7 mouse cellular contexts compared by ENCODE assay signal in genomic region chr12:38777957-38778298, GRCm38 (mm10). TPM values are rescaled to one million over a fixed set of nuclear protein-coding genes. Genes with fewer than 3 reads are reported as not detected.
DNase-seq lines count a peak whose midpoint lies in the region; ATAC-seq lines count a peak whose summit lies in the region.

No protein-coding gene starts in this region.

- H3K27me3 ChIP-seq in neural tube, embryonic 11.5 days (ENCODE audit: control insufficient read depth, insufficient read depth, low read length) = no peaks in the 10 kb centered on the region
- no peaks in the 10 kb centered on the region for H3K27me3 ChIP-seq in forebrain, embryonic 15.5 days
- H3K27me3 ChIP-seq in liver, embryonic 12.5 days (replicated peaks) = no peaks in the 10 kb centered on the region

- no peak overlapping the region for H3K27ac ChIP-seq in neural tube, embryonic 11.5 days (ENCODE audit: low read depth, low read length)
- no peak overlapping the region for H3K27ac ChIP-seq in forebrain, embryonic 15.5 days (replicated peaks)
- no peak overlapping the region for H3K27ac ChIP-seq in liver, embryonic 12.5 days

- peak overlapping the region; percentile 47 for H3K4me3 ChIP-seq in neural tube, embryonic 11.5 days (ENCODE audit: low read depth, low read length)
- peak overlapping the region; percentile 78 for H3K4me3 ChIP-seq in forebrain, embryonic 15.5 days
- peak overlapping the region; percentile 54 for H3K4me3 ChIP-seq in liver, embryonic 12.5 days

- H3K4me2 ChIP-seq in neural tube, embryonic 11.5 days (ENCODE audit: low read depth) = peak overlapping the region; percentile 98
- H3K4me2 ChIP-seq in forebrain, embryonic 15.5 days (replicated peaks) = peak overlapping the region; percentile 100
- peak overlapping the region; percentile 76 for H3K4me2 ChIP-seq in liver, embryonic 12.5 days

- 8% methylated on average over 6 of the region's 6 CpGs for WGBS in neural tube, embryonic 11.5 days
- 8% methylated on average over 6 of the region's 6 CpGs for WGBS in forebrain, embryonic 15.5 days
- 10% methylated on average over 6 of the region's 6 CpGs for WGBS in liver, embryonic 12.5 days (ENCODE audit: insufficient replicate concordance)

- DNase-seq in neural tube, embryonic 11.5 days (ENCODE audit: low spot score) = no peak
- no peak for DNase-seq in neural tube, embryonic 10.5 days (ENCODE audit: extremely low spot score, low spot score)
- no peak for DNase-seq in cerebellum, postnatal 25 days
- no peak for DNase-seq in layer of hippocampus, adult 9-11 months
- DNase-seq in right cerebral cortex, postnatal 4 days = no peak

- H3K4me1 ChIP-seq in neural tube, embryonic 11.5 days (ENCODE audit: control insufficient read depth, insufficient read depth, low read length) = no peaks in the 10 kb centered on the region; the same call in 1 of the 2 replicates
- H3K4me1 ChIP-seq in forebrain, embryonic 15.5 days = peaks cover 19% of the 10 kb centered on the region
- H3K4me1 ChIP-seq in liver, embryonic 12.5 days = 0 out of 2 replicates have a peak, but pooled peaks cover 9% of the 10 kb centered on the region

- no peak for ATAC-seq in neural tube, embryonic 11.5 days (ENCODE audit: insufficient read depth, low FRiP score, low TSS enrichment)
- ATAC-seq in forebrain, embryonic 15.5 days (replicated peaks) = no peak
- no peak for ATAC-seq in liver, embryonic 12.5 days

- H3K9ac ChIP-seq in neural tube, embryonic 11.5 days (ENCODE audit: low read length) = no peak overlapping the region
- H3K9ac ChIP-seq in forebrain, embryonic 15.5 days (replicated peaks) = no peak overlapping the region
- no peak overlapping the region for H3K9ac ChIP-seq in liver, embryonic 12.5 days

- no peaks in the 10 kb centered on the region for H3K36me3 ChIP-seq in neural tube, embryonic 11.5 days (ENCODE audit: control insufficient read depth, insufficient read depth, low read length)
- H3K36me3 ChIP-seq in forebrain, embryonic 15.5 days = no peaks in the 10 kb centered on the region
- H3K36me3 ChIP-seq in liver, embryonic 12.5 days = no peaks in the 10 kb centered on the region

- H3K9me3 ChIP-seq in neural tube, embryonic 11.5 days (ENCODE audit: control insufficient read depth, low read length) = no peaks in the 10 kb centered on the region
- H3K9me3 ChIP-seq in forebrain, embryonic 15.5 days = no peaks in the 10 kb centered on the region
- no peaks in the 10 kb centered on the region for H3K9me3 ChIP-seq in liver, embryonic 12.5 days (replicated peaks)

RNA-seq across cellular contexts. Expression of gene Etv1, which starts 1.3 kb away (rescaled TPM):
- polyA plus RNA-seq in neural tube, embryonic 11.5 days (2014; fragmentation: Nextera tagmentation; extraction: Ambion mirVana) = 15.8 and 17.3 TPM in 2 replicates
- polyA plus RNA-seq in forebrain, embryonic 15.5 days (2015; fragmentation: Nextera tagmentation; extraction: Ambion mirVana) = 39.3 and 39.5 TPM in 2 replicates
- 1.1 and 1.2 TPM in 2 replicates for polyA plus RNA-seq in liver, embryonic 12.5 days (2016; fragmentation: Nextera tagmentation; extraction: Ambion mirVana)
